Mouse (Mus musculus) c-Kit-negative CD71-positive TER-119-positive erythroid progenitor cells, embryonic 14.5 days (primary cell): ENCODE data around the gene Gm37240.

Experiments
- DNase-seq: peaks from one replicate; pipeline ENCODE4 v3.0.0-alpha.2; 2013; ENCODE audit warnings: low read depth, low spot score

Gm37240 gene

DNA sequence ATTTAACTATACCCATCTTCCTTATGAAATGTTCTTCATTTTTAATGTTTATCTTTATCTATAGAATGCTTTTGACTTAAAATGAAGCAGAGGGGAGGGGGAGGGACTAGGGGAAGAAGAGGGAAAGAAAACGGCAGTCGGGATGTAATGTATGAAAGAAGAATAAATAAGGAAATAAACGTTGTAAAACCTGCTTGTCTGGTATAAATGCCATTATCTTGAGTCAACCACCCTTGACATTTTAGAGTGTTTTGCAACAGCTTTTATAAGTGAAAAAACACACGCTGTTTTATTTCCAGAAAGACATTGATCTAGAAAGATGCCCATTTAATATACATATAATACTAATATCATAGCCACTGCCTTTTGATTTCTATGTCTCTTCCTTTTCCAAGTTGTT, 469.7 kb downstream of the Gm37240 start:
- DNase-seq, result no peak

DNA sequence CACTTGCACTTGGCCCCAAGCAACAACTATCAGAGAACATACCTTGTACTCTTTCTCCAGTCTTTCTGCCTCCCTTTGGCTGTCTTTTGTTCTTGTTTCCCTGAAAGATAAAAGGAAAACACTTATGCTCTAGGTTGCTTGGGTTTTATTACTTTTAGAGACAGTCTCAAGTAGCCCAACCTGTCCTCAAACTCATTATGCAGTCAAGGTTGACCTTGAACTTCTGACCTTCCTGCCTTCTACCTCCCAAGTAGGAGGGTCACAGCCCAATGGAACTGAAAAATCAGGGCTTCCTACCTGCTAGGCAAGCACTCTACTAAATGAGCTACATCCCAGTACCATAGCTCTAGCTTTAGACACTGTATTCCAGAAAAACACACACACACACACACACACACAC, 488.5 kb downstream of the Gm37240 start:
- DNase-seq, result no peak

DNA sequence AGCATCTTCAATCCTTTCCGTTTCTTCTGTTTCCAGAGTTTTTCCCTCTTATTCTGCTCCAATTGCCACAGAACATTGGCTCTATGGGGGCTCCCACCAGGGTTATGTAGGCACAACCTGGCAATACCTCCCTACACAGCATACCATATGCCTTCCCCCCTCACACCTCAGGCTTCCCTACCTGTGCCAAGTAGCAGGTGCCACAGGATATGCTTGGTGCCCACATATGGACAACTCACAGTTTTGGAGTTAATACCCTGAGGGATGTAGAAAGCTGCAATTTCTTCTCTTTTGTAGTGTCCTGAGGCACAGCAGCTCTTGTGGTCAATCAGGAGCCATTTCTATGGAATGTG, 488.9 kb downstream of the Gm37240 start:
- DNase-seq, result no peak

DNA sequence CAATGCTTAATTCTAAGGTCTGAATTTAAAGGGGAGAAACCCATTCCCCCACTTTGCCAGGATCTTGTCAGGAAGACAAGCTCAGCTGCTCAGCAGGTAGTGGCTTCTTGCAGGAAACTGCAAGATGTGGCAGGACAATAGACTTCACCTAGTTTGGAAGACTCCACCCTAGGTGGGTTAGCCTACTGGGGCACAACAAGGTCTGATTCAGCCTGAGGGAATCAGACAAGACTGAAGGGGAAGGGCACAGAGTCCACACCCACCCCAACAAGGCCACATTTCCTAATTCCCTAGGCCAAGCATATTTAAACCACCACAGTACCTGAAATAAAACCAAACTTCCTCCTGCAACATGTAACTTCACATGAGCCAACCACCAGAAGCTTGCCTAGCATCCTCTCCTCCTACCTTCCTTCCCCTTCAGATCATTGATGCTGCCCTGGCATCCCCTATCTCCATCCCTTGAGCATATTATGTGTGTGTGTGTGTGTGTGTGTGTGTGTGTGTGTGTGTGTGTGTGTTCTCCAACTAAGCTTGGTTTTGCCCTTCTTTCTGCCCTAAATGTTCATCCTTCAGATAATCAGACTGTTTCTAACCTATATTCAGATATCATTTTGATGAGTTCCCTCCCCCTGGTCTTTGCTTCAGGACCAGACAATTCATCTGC, 489.4 kb downstream of the Gm37240 start:
- no peak for DNase-seq

DNA sequence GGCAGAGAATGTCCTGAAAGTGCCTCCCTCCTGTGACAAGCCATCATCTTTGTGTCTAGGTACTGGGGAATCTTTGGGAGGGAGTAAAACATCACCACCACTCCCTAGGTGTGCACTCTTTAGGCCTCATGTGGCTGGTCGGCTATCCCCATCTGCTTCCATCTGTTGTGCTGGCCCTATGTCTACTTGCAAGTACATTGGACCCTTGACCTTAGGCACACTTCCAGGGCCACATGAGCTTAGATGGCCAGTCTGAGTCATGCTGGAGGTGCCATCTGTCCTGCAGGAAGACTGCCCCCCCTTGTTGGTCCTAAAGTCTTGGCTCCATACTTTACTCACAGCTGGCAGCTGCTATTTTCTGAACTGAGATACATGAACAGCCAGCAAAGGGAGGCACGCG, 493.9 kb downstream of the Gm37240 start:
- no peak for DNase-seq

DNA sequence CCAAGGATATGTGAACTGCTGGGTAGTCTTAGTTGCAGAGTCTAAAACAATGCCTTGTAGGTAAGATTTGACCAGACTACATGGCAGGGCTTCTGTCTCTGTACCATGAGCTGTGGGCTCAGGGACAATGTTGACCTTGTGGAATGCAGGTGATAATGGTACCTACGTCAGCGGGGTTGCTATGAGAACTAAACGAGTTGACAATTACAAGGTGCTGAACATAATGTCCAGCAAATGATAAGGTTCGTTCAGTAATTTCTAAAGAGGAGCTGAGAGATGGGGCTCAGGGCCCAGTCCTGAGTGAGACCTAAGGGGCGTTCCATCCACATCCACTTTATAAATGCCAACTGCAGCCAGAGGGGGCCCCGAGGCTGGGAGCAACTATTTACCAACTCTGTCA, 495.6 kb downstream of the Gm37240 start:
- DNase-seq, result no peak

DNA sequence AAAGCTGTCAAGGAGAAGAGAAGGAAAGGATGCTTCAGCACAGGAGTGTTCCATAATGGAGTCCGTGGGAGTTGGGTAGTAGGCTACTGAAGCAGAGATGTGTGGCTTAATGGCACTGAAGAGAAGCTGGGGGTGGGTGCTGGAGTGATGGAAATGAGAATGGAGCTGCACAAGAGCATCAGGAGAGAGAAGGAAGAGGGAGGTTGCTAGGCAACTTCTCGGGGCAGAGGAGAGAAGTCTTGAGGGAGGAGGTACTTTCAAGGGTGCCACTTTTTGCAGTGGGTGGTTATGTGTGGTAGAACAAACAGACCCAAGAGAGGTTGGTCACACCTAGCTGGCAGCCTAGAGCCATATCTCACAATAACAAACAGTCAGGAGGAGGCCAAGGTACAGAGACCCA, 496.2 kb downstream of the Gm37240 start:
- DNase-seq, result no peak

DNA sequence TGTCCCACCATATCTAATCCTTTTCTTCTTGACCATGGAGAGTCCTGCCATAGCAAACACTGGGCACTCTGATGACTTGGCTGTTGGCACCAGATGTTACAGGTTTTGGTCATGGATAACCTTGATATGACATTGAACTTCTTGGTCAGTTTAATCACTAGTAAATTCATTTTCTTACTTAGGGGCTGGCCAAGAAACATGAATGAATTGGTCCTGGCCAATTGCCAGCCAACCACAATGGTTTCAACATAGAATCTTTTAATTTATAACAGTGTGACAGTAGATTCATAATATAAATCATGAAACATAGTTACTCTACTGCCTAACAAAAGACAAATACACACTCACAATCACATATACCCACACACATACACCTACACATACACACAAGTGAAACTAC, 501.9 kb downstream of the Gm37240 start:
- DNase-seq, result no peak

DNA sequence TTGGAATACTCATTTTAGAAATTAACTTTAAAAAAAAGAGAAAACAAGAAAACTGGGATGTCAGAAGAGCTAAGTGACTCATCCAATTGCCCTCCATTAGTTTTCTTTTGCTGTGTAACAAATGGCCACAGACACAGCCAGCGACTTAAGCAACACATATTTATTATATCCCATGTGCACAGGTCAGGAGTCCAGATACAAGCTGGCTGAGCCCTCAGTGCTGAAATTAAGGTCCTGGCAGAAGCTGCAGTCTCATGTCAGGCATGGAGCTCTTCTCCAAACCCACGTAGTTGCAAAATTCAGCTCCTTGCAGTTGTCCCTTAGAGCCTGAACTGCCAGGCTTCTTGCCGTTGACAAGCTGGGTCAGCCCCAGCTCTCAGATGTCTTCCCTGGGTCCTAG, 504.0 kb downstream of the Gm37240 start:
- DNase-seq, result no peak

DNA sequence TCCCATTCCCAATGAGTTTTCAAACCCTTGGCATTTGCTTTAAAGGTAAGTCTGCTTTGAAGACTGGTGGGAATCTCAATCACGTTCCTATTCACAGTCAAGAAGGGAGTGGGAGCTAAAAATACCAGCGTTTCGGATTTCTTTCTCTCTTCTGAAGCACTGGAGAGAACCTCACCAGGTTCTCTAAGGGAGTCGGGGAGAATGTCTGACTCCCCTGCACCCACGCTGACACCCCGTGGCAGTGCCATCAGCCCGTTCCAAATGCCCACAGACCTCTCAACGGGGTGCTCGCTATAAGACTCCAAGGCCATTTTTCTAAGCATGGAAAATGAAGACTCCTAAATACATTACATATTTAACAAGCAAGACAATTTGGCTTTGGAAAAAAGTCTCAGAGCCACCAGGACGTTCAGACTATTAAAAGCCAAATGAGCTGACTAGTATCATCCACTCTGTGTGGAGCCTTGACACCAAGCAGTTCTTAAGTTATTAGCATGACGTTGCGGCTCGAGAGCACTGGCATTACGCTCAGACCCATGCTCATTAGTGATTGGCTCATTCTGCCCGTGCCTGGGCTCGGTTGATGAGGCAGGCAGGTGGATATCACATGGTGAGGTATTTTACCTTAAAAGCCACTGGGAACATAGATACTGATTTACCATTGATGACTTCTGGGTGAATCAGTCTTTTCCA, 508.5 kb downstream of the Gm37240 start:
- no peak for DNase-seq

DNA sequence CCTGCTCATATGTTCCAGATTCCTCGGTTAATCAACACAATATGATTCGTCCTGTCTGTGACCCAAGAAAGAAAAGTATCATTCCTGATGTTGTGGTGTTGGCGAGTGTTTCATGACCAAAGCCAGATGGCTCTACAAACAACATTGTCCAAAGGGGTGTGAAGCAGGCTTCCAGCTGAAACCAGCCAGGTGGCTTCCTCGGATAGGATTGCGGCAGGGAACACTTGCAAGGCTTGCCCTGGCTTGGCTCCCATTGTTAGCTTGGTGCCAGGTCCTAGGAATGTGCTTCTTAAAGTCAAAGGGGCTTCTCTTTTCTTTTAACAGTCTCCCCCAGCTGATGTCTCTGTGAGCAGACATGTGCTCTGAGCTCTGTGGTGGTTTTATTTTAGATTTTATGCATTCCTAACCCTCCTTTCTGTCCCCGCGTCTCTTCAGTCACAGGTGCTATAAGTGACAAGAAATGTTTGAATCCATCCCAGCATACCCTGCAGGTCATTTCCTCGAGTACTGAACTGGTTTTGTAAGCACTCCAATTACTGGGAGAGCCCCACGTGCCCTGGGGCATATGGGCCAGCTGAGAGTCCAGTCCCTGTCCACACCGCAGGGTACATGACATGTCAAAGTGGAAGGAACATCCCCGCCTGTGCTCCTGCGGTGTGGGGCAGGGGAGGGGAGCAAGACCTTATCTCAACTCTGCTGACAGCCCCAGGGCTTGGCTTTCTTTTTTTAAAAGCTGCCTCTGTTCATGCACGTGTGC, 509.2 kb downstream of the Gm37240 start:
- DNase-seq, result no peak

DNA sequence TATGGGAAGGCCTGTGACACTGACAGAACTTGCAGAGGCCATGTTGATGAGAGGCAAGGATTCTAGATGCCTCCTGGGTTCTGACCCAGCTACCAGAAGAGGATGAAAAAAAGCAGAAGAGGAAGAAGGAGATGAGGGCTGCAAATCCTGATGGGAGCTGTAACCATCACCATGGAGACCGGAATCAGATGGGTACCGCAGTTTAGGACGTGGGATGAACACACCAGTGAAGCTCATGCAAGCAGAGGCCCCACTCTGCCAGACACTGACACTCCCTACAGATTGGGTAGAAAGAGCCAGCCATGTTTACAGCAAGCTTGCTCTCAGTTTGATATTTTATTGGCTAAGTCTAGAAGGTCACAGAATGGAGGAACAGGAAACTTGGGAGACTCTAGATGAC, 509.8 kb downstream of the Gm37240 start:
- DNase-seq, result no peak

DNA sequence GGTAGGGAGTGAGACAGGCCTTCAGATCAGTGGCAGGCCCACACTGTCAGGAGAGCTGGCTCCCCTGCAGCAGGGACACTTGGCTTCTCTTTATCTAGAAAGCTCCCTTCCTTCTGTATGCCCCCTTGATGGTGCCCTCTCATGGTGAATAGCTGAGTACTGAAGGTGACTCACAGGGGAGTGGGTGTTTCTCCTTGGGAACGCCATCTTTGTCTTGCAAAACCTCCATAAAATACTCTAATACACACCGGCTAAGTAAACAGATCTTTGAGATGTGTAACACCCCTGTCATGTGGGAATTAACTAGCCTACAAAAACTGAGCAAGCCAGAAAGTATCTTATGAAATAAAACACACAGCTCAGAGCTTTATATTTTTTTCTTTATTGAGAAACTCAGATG, 510.8 kb downstream of the Gm37240 start:
- DNase-seq, result no peak

DNA sequence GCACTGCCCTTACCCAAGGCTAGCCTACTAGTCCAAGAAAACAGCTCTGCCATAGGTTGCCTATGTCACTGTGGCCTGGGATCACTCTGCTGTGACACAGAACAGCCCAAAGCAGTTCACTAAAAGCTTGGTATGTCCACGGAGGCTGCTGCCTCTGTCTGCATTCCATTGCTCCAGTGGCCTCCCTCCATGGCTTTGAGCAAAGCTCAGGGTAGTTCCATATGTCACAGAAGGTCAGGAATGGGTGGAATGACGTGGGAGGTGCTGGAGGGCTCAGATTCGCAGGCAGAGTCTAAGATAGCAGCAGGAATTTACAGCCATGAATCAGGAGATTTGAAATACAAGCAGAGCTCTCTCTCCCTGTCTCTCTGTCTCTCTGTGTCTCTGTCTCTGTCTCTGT, 514.3 kb downstream of the Gm37240 start:
- DNase-seq, result no peak

DNA sequence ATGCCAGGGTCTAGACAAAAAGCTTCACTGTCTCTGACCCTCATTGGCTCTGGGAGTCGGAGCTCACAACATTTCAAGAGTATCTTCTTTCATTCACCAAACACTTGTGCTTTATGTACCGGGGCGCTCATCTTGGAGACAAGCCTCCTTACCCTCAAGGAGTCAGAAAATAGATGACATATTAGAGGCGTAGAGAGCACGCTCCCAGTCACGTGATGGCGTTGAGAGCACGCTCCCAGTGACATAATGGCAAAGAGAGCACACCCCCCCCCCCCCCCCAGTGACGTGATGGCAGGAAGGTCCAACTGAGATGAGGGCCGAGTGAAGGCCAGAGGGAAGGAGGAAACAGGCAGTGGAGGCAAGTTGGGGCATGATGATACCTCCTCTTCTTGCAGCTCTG, 517.5 kb downstream of the Gm37240 start:
- no peak for DNase-seq

DNA sequence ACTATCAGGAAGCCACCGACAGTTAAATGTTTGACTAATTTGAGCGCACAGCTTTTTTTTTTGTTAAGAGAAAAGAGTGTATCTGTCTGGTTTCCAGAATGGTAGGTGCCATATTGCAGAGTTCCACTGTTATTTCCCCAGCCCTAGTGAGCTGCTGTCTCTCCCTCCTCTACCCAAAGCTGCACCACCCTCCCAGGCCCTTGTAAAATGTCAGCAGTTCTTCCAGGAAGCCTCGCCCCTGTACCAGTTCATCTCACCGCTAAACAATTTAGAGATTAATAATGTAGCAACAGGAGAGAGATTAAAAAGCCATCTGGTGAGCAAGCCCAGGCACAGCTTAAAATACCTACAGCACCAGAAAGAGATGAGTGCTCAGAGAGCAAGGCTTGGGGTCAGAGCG, 518.2 kb downstream of the Gm37240 start:
- DNase-seq, result no peak

DNA sequence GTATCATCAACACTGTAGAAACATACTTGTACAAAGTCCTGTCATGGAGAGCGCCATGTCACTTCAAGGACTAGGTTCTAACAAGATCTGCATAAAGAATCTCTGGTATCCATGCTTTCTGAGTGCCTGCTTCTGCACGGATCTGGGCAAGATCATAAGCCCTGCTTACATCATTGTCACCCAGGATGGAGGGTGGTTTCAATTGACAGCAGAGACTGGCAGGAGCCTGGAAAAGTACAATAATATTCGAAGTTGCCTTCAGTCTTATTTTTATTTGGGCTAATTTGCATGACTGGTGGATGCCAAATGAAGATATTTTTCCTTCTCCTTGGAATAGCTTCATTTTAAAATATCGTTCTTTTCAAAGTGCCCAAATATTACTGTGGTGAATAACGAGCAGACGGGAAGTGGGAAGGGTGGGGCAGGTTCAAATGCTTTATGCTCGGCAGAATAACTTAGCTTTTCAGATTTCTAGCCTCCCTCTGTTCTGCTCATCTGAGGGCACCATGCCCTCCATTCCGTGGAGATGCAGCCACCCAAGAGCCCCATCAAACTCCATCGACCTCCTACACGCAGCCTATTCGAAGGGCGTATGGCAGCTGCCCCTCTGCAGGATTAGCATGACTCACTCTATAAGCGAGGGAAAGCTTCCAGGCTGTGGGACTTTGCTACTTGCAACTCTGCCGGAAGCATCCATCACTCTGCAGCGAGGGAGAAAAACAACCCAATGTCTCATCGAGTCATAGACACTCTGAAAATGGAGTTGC, 518.8 kb downstream of the Gm37240 start:
- no peak for DNase-seq

DNA sequence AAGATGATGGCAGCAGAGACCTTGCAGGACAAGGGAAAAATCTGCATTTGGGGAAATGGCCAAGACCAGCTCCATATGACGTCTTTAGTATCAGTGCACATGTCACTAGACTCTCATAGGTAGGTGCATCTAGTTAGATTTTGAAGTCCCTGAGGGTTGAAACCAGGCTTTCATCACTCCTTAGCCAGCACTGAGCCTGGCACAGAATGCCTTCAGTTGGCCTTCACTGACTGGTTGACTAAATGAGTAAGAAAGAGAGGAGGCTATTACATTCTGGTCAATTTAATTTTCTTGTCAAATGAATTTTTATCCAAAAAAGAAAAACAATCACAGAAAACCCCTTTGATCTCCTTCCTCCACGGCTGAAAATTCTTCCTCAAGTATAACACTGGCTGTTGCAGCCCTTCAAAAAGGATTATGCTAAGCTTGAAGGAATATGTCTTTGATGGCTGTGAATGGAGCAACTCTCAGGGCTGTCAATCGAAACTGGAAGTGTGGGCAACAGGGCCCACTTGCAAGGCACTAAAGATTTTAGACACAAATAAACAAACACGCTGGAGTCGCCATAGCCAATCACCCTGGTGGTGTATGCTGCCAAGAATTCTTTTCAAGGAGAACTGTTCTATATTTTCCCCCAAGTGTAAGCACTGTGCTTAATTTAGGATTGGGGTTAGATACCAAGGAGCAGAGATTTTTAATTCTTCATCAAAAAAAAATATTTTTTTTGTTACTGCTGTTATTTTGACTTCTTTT, 522.6 kb downstream of the Gm37240 start:
- no peak for DNase-seq

DNA sequence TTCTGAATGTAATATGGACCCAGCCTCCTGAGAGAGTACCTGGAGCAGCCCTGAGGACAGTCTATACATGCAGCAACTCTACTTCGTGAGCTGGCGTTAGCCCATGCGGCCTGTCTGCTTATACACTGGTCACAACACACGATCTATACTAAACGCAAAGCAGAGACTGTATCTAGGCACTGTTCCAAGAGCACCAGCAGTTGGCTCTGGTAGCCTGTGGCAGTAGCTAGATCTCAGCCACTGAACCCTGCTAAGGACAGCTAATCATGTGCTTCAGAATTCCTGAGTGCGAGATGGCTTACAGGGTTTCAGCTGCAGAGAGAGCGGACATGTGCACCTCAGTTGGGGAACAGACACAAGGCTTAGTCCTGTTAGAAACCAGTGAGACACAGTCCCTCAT, 524.4 kb downstream of the Gm37240 start:
- no peak for DNase-seq

DNA sequence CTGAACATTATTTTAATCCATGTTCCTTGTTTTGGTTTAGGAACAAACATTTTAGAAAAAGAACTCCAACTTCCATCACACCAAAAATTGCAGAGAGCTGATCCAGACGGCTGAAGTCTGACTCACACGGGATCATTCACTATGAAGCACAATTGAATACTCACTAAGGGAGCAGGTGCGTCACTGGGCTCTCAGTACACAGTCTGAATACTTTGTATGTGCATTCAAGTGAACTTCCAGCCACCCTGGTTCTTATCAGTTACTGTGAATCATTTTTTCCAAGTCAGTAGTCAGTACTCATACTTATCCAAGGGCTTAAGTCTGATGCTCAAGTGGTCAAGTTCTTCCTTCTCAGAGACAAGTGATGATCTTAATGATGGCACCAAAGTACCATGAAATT, 530.9 kb downstream of the Gm37240 start:
- DNase-seq, result no peak

DNA sequence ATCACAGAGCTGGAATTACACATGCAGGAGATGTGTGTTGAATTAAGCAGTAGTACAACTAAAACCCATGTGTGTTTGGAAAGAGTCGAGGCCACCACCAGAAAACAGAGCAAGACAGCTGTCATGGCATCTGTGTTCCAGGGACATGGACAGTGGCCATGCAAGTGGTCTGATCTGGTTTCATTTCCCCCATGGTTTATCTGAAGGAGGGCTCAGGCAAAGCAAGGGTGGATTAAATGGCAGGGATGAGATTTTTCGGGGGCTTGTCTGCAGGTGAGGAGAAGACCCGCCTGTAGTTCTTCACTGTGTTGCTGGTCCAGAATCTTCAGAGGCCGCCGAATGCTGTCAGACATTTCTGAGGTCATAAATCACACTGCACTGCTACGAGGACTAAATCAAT, 539.3 kb downstream of the Gm37240 start:
- DNase-seq, result no peak
